Mouse (Mus musculus) adipocyte (in vitro differentiated cells): ENCODE measurements at regions not wholly inside any gene's neighbourhood (a gene's known extent, or its start where the extent isn't known, plus 50 kb on each side); places are given as distances from the start of the nearest gene placed in this dataset.

Source experiments
- DNase-seq: peaks from one replicate; pipeline ENCODE4 v3.0.0-alpha.2; 2016; ENCODE audit warnings: low spot score

DNA sequence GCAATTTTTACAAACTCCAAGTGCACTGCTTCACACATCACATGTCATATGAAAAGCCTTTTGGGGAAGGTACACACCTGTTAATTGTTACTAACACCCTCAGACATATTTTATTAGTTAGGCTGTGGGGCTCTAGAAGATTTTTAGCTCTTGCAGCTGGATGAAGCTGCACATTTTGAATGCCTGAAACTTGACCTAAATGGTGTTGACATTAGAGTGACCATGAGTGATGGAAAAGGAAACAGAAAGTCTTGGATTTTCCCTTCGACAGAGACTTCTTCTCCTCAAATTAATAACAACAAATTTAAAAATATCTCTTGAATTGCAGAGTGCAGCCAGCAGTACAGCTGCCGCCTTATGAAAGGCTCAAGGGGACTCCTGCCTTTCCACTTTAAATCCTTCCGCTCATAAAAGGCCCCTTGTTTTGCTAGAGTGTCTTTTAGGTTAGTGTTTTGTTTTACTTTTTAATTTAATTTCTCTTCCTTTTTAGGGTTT, 259.7 kb downstream of the Trim52 start:
- peak; percentile 15 for DNase-seq

DNA sequence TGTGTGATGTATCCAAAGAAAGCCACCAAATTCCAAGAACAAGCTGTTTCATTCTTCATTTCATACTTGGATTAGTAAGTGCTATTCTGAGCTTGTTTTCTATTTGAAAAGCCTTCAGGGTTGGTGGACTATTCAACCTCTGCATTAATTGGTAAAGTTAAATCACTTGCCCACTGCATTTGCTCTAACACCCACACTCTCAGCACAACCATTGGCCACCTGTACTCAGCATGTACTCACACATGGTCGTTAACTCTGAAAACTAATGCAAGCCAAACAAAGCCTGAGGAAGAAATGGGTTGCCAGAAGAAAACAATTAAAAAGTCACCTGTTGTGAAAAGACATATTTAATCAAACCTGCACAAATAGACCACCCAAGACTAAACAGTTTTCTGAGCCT, 267.5 kb downstream of the Trim52 start:
- no peak for DNase-seq

DNA sequence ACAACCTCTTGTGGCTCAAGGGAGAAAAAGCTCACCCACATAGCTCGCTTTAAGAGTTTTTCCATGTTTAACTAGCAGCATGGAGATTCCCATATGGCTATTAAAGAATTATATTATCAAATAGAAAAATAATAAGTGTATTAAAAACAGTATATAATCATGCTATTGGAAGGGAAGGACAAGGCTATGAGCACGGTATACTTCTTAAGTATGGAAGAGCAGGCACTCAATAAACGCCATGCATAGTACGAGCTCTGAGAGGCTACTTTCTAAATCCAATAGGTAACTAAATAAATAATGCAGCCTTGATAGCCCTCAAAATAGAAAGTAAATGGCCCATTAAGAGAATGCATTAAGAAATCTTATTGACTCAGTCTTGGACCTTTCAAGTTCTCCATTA, 273.6 kb downstream of the Trim52 start:
- DNase-seq: no peak

DNA sequence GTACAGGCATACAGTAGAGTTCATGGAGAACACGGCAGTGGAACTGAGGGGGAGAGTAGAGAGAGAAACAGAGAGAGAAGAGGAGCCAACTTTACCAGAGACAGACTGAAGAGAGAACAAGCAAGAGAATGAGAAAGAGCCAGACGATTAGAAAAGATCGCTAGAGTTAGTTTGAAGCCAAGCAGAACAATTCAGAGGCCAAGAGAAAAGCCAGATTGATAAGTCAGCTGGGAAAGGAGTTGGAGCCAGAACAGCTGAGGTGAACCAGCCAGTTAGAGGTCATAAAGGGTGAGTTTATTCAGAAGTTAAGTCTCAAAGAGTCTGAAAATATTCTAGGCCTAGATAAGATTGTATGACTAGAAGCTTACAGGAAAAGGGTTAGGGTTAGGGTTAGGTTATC, 281.7 kb downstream of the Trim52 start:
- no peak for DNase-seq

DNA sequence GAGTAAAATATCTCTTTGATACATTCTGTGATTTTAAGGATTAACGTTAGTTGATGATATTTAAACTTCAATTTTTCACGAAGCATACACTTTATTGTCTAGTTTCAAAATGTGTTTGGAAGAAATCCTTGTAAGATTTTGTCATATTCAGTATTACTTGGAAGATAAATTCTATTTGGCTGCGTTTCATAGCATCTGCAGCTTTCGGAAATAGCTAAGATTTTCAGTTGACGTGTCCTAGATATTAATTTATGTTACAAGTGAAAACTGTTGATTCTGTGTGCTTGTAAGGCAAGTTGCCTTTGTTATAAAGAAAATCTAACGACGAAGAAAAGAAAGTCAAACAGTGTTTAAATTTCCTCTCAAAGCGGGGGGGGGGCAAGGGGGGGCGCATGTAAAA, 284.5 kb downstream of the Trim52 start:
- DNase-seq: no peak

DNA sequence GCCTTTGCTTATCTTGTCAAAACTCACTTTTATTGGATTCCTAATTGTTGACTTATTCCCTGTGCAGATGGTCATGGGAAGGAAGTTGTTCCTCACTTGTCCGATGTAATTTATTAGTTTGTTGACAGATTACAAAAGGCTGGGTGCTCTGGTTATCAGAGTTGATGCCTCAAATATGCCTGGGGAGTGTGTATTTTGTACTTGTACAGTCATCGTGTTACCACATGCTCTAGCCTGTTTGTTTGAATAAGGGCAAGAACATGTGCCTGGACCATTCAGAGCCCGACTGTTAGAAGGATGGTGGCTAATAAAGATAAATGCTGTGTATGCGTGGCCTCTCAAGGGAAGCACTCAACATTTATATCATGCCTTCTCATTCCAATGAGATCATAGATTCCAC, 288.0 kb downstream of the Trim52 start:
- peak; percentile 4 for DNase-seq

DNA sequence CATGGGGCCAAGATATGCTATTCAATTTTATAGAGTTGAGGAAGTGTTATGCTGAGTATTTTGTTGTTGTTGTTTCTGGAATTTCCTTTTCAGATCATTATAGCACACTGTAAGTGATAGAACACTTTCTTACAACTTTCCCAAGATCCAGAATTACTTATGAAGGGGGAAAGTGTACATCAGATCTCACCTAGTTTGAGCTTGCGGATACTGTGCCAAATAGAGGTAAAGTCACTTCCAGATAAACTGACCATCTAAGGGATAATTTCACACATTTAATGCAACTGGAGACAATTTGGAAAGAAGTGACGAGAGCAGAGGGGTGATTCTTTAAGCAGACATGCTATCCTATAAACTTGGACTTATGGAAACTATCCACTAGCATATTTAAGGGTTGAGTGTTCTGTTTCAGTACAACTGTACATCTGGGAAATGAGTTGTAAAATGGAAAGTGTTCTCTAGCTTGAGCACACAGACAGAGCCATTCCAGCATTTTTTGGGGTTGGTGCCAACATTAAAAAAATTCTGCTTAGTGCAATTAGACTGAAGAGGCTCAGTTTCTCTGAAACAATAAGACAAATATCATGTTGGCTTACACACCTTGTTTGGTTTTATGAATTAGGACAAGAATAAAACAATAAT, 307.0 kb downstream of the Trim52 start:
- no peak for DNase-seq

DNA sequence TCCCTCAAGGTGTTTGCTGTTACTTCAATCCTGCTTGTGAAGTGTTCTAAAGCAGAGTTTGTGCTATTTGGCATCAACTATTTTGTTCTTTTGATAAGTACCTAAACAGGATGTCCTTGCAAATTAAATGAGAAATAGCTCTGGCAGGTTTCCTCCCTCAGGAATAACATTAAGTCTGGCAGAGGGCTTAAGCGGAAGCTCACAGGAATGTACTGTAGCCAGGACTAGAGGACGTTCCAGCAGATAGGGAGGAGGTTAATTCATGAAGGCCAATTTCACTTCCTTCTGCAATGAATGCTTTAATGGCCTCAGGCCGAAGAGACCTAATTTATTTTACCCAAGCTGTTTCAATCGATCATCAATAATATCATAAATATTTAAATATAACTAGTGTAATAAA, 318.7 kb downstream of the Trim52 start:
- no peak for DNase-seq

DNA sequence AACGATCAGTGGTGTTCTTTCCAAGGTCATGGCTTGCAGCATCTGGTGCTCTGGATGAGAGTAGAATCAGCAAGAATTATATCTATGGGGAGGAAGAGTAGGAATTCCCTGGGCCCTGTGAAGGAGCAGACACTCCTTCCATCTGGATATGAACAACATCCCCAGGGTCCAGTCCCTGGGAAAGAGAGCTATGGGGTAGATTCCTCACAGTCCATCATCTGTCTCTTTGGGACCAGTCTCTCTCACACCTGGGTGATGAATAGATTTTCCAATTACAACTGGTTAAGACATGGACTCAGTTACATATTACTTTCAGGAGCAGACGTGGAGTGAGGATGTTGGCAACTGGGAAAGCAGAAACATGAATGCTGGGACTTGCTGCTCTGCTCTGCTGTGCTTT, 322.6 kb downstream of the Trim52 start:
- no peak for DNase-seq

DNA sequence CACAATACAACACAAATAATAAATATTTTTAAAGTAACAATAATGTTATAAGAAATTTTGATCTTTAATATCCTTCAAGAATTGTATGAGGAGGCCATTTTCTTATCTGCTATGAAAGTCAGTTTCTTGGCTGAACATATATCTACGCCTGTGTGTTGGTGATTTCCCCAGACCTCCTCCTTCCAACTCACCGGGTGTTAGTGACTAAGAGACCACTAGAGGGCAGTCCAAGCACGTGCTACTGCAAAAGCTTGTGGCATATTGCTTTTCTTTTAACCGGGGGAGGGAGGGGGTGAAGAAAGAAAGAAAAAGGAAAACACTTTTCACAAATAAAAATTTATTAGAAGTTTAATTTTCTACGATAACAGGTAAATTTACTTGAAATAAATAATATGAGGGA, 333.3 kb downstream of the Trim52 start:
- DNase-seq: peak; percentile 75

DNA sequence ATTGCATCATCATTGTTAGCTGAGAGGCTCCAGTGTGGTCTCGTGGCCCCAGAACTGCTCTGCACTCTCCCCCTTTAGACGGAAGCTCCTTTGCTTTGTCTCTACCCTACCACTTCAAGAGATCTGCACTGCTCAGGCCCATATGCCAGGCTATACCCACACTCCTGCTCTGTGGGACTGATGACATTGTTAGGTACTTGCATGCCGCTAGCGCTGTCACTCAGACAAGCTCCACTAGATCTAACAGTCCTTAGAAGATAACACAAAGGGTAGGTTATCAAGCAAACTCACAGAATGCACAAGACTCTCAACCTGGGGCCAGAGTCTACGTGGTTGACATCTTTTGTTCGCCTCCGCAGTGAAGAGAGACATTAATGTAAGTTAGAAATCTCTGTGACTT, 383.1 kb downstream of the Trim52 start:
- DNase-seq: no peak

DNA sequence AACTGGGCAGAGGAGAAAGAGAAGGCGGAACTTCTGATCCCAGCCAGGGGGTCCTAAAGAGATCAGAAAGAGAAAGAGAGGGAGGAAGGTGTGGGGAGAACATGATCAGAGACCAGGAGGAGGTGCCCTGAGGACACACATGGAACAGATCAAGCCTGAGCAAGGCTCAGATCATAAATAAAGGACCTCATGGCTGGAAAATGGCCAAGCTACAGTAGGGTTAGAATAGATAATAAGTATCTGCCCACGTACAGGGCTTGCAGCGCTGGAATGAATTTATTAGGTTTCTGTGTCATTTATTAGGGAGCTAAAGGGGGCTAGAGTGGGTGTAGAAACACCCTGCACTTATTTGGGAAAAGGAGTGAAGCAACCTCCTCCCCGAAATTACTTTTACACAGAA, 385.4 kb downstream of the Trim52 start:
- no peak for DNase-seq

DNA sequence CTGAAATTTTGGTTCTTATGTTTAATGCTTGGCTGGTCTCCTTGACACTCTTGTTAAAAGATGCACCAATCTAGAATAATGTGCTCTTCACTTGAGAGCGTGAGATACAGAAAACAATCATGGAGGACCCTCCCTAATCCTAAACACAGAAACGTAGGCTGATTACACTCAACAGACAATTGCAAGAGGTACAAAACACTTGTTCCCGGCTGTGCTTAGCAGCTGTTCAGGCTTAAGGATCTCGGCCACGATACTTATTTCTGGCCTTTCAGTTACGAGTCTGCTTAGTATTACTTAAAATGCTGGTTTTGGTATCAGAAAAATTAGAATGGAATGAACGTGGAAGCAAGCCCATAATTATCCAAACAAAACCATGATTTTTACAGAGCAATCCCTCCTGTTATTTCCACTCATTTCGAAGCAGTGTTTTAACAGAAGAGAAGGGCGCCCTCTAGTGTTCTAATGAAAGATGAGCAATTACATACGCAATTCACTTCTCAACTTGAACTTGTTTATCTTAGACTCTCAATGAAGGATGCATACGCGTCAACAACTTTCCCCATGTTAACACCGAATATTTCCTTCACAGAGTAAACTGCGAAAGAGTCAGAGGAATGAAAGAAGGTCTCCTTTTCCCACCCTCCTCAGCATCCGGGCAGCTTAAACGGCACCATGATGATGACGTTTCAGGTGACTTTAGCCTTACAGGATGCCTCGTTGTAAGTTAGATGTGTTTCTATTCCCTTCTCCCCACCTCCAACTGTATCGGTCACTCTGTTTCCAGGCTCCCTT, 394.5 kb downstream of the Trim52 start:
- DNase-seq: peak; percentile 71

DNA sequence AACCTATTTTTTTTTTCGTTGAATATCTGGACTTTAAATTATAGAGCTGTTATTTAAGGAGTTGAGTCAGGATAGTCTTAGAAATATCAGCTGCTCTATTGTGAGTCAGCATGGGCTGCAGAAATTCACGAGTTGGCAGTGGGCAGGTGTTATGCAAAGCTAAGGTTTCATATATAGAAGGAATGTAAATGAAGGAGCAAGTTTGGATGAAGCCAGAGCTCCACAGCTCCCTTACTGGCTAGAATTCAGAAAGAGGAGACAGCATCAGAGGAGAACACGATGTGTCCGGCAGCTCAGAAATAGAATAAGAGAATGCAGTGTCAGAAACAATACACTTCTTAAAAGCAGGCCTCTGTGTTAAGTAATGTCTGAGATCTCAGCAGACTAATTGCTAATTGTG, 400.9 kb downstream of the Trim52 start:
- DNase-seq: no peak

DNA sequence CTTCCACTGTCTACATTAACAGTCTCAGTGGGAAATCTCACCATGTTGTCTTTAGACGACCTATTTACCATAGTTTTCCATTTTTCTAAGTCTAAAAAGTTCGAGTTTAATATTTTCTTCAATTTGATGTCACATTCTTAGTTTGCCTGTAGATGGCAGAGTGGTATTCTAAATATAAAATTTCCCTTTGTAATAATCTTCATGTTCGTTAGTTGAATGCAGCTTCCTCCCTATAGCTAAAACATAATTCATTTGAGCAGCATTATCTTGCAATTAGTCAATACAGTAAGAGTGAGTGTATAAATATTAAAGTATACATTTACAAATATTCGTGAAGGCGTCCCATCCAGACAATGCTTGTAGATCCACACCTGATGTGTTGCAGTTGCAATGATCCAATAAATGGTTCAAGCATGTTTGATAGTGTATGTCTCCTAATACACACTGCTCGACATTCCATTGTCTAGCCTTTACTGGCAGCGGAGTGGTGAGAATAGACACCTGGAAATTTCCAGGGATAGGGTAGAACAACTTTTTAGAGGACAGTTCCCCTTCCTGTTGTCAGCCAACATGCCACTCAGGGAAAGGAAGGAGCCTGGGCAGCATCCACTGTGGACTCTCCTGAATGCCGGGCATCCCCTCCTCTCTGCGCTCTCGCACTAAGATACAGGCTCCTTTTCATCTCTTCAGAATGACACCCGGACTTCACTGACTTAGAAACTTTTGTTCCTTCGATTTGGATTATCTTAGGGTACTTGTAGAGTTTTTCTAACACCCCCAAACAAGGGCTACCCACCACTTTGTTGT, 412.8 kb downstream of the Trim52 start:
- DNase-seq: no peak

DNA sequence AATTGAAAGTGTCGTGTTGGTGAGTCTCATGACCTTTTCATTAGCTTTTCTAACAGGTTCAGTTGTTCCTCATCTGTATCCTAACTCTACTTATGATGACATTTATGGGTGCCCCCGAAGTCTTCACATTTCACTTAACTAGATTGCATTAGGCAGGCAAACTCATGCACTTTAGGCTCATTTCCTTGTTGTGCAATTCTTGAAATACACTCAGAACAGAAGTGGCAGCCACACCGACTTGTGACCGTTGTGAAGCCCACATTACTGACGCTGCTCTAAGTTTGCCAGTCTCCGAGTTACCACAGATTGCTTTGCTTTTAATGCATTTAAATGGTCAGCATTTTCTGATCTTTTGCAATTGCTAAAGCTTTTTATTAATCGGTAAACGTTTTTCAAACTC, 414.8 kb downstream of the Trim52 start:
- DNase-seq: no peak

DNA sequence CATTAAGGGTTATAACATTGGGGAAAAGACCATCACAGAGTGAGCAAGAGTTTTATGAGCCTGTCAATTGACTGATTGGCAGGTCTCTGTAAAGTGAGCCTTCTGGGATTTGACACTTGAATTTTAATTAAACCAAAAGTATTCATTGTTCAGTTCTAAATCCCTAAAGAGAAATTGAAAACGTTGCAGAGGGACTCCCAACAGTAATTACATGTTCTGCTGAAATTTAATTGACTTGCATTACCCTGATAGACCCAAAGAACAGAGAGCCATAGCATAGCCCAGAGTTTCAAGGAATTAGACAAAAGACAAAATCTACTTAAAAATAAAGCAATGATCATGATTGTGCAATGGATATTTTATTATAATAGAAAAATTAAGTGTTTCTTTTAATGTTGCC, 444.2 kb downstream of the Trim52 start:
- DNase-seq: no peak

DNA sequence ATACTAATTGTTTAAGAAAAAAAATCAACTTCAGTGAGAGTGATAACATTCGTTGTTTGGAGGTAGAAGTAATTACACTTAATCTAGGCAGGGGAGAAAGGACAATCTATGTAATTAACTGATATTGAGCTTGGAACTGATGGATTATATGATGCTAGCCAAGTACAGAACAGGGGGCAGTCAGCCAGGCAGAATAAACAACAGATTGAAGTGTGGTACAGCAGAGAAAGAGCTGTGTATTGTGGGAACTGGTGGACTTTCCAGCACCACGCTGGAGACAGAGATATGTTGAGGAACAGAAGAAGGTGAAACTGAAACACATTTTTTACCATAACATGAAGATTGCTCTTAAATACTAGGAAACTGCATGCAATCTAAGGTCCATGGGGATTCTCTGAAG, 473.3 kb downstream of the Trim52 start:
- DNase-seq: no peak

DNA sequence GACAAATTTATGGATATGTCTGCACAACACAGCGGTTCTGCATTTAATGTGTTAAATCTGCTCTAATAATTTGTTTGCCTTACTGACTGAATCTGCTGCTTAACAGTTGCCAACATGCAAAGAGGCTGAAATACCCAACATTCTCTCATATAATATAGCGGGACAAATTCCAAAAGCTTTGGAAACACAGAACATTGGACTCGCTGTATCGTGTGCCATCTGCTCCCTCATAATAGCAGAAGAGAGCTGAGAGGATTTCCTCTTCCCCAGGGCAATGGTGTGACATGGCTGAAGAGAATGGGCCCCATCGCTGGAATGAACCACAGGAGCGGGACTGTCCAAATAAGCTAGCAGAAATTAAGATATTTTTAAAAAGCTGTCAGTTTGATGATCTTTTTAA, 475.9 kb downstream of the Trim52 start:
- DNase-seq: no peak

DNA sequence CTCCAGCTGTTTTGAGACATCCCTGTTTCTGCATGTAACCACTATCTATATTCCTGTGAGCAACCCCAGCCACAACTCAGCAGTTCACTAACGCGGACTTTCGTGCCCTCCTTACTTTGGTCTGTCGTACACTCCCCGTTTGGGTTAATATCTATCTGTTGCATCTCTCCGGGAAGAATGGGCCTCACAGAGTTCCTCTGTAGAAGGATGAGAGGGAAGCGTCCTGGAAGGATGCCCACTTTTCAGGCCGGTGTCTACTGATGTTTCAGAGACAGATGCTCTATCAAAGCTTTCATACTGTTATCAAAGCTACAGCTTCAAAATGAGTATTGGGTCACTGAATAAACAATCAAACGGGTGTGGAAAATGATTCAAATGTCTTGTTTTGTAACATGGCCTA, 487.4 kb downstream of the Trim52 start:
- no peak for DNase-seq

DNA sequence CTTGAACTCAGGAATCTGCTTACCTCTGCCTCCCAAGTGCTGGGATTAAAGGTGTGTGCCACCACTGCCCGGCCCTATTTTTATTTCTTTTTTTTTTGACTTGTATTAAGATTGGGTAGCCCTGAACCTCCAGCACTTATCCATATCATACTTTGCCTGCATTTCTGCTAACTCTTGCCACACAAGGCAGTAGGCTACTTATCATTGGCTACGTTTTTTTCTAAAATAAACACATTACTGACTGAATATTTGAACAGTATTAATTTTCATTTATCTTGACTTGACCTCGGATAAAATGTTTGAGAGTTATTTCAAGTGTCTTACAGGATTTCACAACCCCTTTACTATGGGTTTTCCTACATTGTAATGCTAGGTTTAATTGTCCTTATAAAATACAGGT, 488.0 kb downstream of the Trim52 start:
- DNase-seq: no peak

DNA sequence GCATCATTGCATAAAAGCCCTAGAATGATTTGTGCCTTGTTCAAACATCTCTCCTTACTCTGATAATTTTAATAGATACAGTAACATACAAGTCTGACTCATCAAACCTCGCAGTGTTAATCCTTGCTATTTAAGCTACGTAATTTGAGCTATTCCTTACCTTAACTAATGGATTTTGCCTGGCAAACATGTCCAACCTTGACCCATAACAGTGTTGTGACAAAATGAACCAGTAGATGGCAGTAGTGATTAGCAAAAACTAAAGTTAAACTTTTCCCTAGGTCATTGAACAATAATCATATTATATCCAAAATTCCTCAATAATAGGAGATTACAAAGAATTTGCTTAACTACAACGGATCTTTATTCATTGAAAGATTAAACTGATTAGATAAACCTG, 501.0 kb downstream of the Trim52 start:
- peak; percentile 33 for DNase-seq

DNA sequence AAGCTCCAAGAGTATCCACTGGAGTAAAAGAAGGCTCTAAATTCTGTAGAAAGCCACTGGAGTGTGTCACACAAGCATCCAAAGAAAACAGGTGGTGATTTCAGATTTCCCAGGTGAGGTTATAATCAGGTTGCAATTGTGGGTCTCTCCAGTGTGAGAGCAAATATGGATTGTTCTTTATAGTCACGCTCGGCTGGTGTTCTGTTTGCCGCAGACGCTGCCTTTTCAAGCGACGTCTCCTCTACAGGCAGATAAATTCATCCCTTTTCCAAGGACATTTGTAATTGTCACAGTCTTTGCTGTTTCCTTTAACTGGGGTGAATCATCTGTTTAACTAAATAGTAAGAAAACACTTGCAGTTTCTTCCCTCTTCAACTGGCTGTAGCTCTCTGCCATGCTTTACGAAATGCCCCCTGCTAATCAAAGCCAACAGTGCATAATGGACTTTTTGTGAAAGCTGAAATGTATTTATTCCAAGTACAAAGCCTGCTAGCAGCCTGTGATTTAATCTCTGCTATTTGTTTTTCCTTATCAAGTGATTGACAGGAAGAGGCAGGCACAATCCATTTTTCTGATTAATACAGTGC, 502.4 kb downstream of the Trim52 start:
- DNase-seq: no peak
